Mouse (Mus musculus) right cerebral cortex, postnatal 14 days (tissue): ENCODE data around the gene Spns2.

Experiments used
- DNase-seq: peaks from one replicate; pipeline ENCODE4 v3.0.0; 2022

Spns2 gene

GRCm38 (mm10) chr11:72408451-72409170 is 81.1 kb downstream of the Spns2 start:
- DNase-seq = no peak

- DNase-seq = no peak
Measured at GRCm38 (mm10) chr11:72407574-72407973, 82.1 kb downstream of the Spns2 start.

- no peak for DNase-seq
Measured at GRCm38 (mm10) chr11:72407081-72407480, 82.6 kb downstream of the Spns2 start.

- DNase-seq = no peak
Measured at GRCm38 (mm10) chr11:72406079-72406675, 83.5 kb downstream of the Spns2 start.

GRCm38 (mm10) chr11:72405532-72405931 is 84.2 kb downstream of the Spns2 start:
- DNase-seq = no peak

GRCm38 (mm10) chr11:72402969-72403368 is 86.7 kb downstream of the Spns2 start:
- DNase-seq = no peak

- no peak for DNase-seq
Measured at GRCm38 (mm10) chr11:72402017-72402416, 87.7 kb downstream of the Spns2 start.
